Mouse (Mus musculus): ENCODE results near the gene Krt39.

Gene Krt39

GRCm38 (mm10) chr11:99489233-99489632, 31.9 kb downstream of the Krt39 start:
- ChIA-PET POLR2A (no interaction called here), CTCF (interaction anchor here in 1 of 4 experiments (0.9 kb wide), 1 partner anchor 25 kb away, joined by 3 read pairs; no protein-coding TSS in a partner anchor)

GRCm38 (mm10) chr11:99474981-99475380, 46.2 kb downstream of the Krt39 start:
- CTCF ChIA-PET, result interaction anchor here in 1 of 4 experiments (0.6 kb wide), 1 partner anchor 542 kb away, joined by 3 read pairs; no protein-coding TSS in a partner anchor
- POLR2A ChIA-PET, result interaction anchor here in 1 of 4 experiments (1.0 kb wide), 1 partner anchor 17 kb away, joined by 3 read pairs; no protein-coding TSS in a partner anchor

- CTCF ChIA-PET, result no interaction called here
- POLR2A ChIA-PET, result no interaction called here
Observed at GRCm38 (mm10) chr11:99473433-99473832, 47.7 kb downstream of the Krt39 start.

- POLR2A ChIA-PET, result interaction anchor here in 2 of 4 experiments (0.6 kb wide), 2 partner anchors 140 to 143 kb away, joined by 5 read pairs; no protein-coding TSS in a partner anchor
- CTCF ChIA-PET, result no interaction called here
Observed at GRCm38 (mm10) chr11:99472405-99472804, 48.7 kb downstream of the Krt39 start.

GRCm38 (mm10) chr11:99471946-99472345, 49.2 kb downstream of the Krt39 start:
- ChIA-PET POLR2A (interaction anchor here in 1 of 4 experiments (0.6 kb wide), 1 partner anchor 141 kb away, joined by 5 read pairs; no protein-coding TSS in a partner anchor), CTCF (no interaction called here)

- ChIA-PET POLR2A (no interaction called here), CTCF (no interaction called here)
Observed at GRCm38 (mm10) chr11:99469228-99469627, 51.9 kb downstream of the Krt39 start.

- POLR2A ChIA-PET, result no interaction called here
Observed at GRCm38 (mm10) chr11:99468566-99468965, 52.6 kb downstream of the Krt39 start.

GRCm38 (mm10) chr11:99466316-99466715, 54.8 kb downstream of the Krt39 start:
- ChIA-PET POLR2A (no interaction called here), CTCF (interaction anchor here in 2 of 4 experiments (0.8 to 1.5 kb wide), 3 partner anchors 703 to 832 kb away, joined by 3 to 4 read pairs (median 3); no protein-coding TSS in a partner anchor)

More at GRCm38 (mm10) chr11:99468566-99468965, 52.6 kb downstream of the Krt39 start:
- CTCF ChIA-PET, result interaction anchor here in 1 of 4 experiments (0.6 kb wide), 1 partner anchor 1596 kb away, joined by 3 read pairs; no protein-coding TSS in a partner anchor

GRCm38 (mm10) chr11:99464836-99465235, 56.3 kb downstream of the Krt39 start:
- CTCF ChIA-PET, result interaction anchor here in 1 of 4 experiments (2.1 kb wide), 1 partner anchor 818 kb away, joined by 8 read pairs; no protein-coding TSS in a partner anchor
- POLR2A ChIA-PET, result interaction anchor here in 1 of 4 experiments (0.6 kb wide), 1 partner anchor 15 kb away, joined by 3 read pairs; no protein-coding TSS in a partner anchor
